Mouse (Mus musculus) myocyte (in vitro differentiated cells): ENCODE results near the gene Eif3g.

Experiments used
- MAX ChIP-seq: IDR thresholded peaks from one replicate; pipeline ENCODE4 v1.6.1; 2011; ENCODE audit warnings: low read depth, mild to moderate bottlenecking, control low read depth
- POLR2A ChIP-seq: IDR thresholded peaks from one replicate; pipeline ENCODE4 v1.6.1; 2011; ENCODE audit warnings: low read depth, mild to moderate bottlenecking, control low read depth, moderate library complexity; ENCODE audit not compliant: insufficient read length
- USF1 ChIP-seq: IDR thresholded peaks from one replicate; pipeline ENCODE4 v1.6.1; 2011; ENCODE audit warnings: low read depth, mild to moderate bottlenecking, control low read depth, moderate library complexity

- TF ChIP-seq USF1 (no peak), POLR2A (no peak), MAX (no peak)
Observed at GRCm38 (mm10) chr9:20888386-20888765, 10.0 kb downstream of the Eif3g start.
